Mouse (Mus musculus): ENCODE results near the gene Btrc.
"Not testable (repeated sequence)": the region's sequence is repeated elsewhere in the genome, so short reads cannot be mapped to it uniquely, and the experiment has no call there.

Btrc gene

DNA sequence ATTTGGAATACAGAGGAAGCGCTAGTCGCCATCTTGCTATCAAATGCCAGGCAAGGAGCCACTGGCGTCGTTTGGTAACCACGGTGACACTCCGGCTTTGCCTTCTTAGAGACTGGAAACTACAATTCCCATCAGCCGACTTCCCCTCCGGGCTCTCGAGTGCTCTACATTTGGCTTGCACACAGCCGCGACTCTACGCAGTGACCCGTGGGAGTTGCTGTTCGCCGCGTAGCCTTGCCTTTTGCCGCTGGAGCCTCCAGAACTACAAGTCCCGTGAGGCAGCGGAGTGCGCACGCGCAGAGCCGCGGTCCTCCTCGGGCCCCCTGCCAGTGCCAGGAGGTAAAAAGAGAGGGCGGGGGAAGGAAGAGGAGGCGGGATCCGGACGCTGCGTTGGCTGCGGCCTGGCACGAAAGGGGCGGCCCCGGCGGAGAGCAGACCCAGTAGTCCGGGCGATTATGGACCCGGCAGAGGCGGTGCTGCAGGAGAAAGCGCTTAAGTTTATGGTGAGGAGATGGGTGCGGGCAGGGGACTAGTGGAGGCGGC is at the start of gene Btrc:
Gene Btrc, plus strand, starts transcription at position 351 of the 543 bp plus-strand sequence.
- peak; percentile 100 for DNase-seq

DNA sequence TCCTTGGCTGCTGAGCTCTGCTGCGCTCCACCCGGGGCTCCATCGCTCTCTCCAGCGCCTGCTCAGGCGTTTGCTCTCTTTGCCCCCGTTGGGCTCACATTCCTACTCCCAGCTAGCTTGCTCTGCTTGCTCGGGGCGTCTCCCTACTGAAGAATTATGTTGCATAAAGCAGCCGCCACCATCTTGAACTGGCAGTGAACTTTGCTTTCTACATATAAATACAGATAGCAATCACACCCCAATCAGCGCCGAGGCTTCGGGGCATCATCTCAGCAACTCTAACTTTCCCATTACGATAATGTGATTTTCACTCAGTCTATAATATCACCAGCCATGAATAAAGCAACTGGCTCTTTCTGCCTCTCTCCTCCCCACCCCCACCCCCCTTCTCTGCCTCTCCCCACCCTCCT is 46.1 kb upstream of the Btrc start:
- no peak for DNase-seq

DNA sequence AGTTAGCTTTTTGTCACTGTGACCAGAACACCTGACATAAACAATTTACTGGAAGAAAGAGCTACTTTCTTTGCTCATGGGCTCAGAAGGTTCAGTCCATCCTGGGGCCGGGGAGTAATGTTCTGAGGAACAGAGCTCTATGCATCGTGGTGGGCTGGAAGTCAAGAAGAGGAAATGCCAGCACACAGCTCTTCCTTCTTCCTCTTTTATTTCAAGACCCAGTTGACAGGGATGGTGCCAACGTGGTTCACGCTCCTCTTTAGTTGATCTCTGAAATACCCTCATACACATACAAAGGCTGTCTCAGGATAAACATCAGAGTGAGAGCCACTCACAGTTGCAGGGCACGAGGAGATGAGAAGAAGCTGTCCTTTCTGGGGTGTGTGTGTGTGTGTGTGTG is 42.5 kb upstream of the Btrc start:
- no peak for DNase-seq

DNA sequence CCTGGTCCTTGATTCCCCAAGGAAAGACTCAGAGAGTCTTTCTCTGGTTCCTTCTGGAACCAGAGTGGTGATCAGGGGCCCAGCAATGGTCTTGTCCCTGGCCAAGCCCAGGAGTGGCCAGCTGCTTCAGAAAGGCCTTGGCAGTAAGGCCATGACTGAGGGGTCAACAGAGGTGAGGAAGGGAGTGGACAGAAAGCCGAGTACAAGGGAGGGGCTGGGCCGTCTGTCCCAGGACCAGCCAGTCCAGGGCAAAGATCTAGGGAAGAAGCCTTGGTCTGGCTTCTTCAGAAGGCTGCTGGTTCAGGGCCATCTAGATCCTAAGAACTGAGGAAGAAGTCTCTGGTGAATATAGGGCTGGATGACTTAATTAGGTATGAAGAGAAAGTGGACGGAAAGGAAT is 34.5 kb upstream of the Btrc start:
- no peak for DNase-seq

DNA sequence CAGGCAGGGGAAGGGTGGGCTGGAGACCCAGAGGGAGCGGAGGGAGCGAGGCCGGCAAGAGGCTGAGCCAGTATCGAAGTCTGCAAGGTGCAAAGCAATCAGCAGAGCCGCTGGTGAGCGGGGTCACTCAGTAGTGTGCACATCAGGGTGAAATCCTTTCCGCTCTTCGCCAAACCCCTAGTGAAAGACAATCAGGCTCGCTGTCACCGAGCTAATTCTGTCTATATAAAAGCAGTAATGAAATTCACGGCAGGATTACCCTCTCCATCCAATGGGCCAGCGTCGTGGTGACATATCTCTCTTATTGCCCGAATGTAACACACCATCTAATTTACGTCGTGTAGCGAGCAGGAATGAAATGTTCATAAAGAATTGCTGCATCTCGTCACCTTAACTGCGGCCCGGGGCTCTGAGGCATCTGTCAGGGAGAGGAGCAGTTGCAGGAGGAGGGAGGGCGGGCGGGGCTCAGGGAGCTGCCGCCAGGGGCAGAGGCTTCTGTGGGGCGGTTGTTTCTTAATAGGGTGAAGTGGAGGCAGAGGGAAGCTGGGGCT is 33.7 kb upstream of the Btrc start:
- DNase-seq: no peak

DNA sequence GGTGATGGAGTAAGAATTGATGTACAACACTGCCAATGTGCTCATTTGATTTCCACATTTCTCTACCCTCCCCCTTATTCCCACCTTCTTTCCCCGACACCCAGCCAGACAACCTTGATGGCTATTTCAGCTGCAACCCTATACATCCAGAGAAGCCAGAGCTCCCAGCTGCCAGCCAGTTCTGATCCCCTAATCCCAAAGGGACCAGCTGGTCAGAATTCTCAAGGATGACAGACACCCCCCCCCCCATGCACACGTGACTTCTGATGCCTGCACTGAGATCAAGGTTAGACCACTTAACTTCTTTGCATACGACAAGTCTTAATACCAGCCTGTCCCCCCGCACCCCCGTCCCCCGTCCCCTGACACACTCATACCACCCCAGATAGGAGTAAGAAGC is 26.8 kb upstream of the Btrc start:
- no peak for DNase-seq

DNA sequence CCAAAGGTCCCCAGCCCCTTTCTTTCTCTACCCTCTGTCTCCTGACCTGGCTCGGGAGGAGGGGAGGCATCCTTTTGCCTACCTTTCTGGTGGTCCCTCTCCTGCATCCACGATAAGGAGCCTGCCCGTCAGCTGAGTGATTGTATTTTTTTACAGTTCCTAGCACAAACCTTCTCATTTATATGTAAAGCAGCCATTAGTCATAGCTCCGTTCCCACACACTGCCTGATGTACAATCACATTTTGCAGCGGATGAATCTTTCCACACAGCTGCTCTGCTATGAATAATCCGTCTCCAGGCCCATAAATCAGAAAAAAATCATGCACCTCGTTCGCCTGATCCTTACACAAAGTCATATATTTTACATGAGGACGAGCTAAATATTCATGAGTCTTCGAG is 25.4 kb upstream of the Btrc start:
- no peak for DNase-seq

DNA sequence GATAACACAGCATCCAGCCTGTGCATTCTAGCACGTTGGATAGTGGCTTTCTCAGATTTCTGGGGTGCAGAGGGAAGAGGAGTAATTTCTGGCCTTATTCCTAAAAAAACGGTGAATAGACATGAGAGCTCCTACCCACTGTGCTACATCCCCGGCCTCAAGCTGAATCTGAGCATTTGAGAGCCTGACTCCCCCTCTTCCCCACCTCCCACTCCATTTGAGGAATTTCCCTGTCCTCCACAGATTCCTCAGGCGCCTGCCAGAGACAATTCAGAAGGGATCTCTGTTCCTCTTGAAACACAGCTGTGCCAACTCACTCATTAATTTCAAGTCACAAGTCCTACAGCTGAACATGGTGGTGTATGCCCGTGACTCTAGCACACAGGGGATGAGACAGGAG is 19.6 kb upstream of the Btrc start:
- DNase-seq: peak; percentile 5

DNA sequence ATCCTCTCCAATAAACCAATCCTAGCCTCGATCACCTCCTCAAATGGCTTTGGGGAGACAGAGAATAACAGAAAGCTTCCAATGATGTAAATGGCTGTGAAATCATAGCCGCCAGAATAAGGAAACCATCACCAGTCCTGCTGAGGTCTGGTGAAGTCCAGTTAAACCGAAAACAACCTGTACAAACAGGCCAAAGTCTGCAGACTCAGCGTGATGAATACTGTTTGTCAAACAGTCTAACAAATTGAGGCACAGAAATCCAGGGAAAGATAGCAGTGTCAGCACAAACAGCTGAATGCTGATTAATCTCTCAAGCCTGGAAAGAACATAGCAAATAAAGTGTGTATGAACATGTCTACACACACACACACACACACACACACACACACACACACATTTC is 15.3 kb upstream of the Btrc start:
- no peak for DNase-seq

DNA sequence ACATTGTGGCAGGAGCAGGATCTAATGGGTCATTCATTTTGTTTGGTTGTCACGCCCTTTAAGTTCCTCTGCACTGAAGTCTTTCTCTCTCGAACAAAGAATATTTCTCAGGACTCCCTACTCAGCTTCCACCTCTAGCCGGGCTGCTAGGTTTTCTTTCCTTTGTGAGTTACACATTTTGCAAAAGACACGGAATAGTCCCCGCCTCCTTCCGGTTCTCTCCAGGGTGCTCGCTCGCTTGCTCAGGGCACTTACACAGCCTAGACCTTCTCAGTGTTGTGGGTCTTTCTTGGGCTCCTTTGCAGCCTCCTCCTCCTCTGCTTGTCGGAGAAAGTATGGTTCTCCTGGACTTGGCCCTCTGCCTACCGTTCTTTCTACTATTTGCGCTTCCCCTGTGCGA is 13.1 kb upstream of the Btrc start:
- no peak for DNase-seq

DNA sequence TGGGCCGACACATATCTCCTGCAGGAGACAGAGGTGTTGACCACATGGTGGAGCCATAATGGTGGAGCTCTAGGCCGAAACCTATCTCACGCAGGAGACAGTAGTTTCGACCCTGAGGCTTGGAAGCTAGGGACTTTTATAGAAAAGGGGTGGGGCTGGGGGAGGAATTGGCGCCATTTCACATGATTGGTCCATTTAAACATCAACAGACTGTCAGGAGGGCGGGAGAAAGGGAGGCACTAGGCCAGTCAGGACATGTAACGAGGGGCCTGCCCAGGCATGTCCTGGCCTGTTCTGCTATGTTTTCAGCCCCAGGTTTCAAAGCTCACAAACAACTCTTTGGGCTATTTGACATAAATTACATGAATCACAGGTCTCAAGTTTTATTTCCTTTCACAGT is 10.8 kb upstream of the Btrc start:
- not testable (repeated sequence) for DNase-seq

DNA sequence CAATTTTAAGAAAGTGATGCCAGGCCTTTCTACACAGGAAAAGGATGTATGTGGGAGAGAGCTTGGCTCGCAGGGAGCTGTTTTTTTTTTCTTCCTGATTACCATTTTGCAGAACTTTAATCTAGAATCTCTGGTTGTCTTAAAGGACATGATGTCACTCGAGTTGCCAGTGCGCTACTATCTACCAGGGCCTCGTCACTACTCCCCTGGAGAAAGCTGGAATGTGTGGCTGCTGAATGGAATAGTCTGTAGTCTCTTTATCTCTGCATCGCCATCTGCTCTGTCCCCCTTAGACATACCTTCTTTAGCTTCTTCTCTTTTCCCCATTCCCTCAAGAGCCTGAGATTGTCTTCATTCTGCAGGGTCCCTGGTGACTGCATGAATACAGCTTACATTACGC is 7.9 kb upstream of the Btrc start:
- DNase-seq: no peak

DNA sequence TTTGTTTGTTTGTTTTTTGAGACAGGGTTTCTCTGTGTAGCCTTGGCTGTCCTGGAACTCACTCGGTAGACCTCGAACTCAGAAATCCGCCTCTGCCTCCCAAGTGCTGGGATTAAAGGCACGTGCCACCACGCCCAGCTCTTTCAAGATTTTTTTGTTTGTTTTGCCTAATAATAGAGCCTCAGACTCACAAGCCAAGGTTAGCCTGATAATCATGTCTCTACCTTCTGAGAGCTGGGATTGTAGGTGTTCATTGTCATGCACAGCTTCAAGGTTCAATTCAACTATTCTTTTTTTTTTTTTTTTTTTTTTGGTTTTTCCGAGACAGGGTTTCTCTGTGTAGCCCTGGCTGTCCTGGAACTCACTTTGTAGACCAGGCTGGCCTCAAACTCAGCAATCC is 6.7 kb upstream of the Btrc start:
- not testable (repeated sequence) for DNase-seq

DNA sequence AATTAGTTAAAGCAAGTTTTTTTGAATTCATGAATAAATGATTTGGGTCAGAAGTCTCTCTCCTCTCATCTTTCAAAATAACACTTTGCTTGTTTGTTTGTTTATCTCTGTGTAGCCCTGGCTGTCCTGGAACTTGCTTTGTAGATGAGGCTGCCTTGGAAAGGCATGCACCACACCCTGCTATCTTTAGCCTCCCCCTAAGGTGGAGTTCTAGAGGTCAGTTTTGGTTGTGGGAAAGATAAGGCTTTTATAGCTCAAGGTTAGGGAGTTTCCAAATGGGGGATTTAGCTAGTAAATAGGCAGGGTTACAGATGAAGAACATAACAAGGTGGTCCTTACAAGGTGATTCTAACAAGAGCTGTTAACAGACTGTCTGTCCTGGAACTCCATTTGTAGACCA is 3.0 kb upstream of the Btrc start:
- no peak for DNase-seq

DNA sequence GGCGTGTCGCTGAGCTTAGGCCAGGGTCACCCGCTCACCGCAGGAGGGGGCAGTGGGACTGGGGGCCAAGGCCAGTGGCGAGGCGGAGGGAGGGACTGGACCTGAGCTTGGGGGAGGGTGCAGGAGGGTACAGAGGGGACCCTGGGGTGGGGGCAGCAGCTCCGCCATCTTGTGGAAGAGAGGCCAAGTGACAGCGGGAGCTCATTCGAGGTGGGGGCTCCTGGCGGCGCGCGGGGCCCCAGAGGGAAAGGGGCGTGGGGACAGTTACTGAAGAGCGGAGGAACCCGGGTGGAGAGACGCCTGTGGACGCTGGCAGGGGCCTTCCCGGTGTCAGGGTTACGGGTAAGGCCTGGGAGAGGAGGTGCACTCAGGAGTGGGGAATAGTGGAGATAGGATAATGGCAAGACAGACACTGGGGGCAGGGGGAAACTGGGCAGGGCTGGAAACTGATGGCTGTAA is 428 bp downstream of the Btrc start:
- no peak for DNase-seq

DNA sequence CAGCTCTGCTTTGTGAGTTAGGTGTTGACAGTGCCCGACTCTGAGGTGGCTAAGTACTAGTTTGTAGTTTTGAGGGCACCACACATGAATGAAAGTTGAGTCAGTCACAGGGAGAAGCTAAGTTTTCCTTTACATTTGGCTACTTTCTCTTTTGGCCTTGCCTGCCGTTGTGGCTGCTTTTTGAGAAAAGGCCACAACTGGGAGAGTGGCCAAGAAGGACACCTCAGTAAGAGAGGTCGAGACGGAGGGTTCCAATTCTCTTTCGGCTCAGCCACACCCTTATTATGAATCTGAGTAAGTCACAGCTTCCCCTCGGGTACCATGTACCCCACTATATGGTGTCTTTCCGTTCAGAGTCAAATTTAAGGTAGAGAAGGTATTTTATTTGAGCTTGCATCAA is 3.1 kb downstream of the Btrc start:
- no peak for DNase-seq

DNA sequence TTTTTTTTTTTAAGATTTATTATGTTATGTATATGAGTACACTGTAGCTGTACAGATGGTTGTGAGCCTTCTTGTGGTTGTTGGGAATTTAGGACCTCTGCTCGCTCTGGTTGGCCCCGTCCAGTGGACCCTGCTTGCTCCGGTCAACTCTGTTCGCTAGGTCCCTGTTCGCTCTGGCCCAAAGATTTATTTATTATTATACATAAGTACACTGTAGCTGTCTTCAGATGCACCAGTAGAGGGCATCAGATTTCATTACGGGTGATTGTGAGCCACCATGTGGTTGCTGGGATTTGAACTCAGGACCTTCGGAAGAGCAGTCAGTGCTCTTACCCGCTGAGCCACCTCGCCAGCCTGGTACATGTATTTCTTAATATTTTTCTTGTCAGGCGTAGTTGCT is 21.3 kb downstream of the Btrc start:
- DNase-seq: not testable (repeated sequence)

DNA sequence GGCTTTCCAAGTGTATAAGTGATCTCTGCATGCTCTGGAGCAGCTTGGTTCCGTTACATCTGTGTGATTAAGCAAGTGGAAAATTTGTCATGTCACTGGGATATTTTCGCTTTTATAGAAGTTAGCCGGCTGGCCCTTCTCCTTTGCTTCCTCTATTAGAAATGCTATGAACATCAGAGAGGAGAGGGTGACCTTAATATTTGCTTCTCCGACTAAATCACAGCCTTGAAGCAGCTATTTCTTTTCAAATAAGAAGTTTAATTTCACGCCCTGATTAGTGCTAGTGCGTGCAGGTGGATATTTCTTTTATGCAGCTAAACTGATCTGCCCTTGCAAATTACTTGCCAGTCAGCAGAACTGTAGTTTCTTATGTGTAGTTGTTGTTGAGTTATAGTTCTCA is 25.0 kb downstream of the Btrc start:
- peak; percentile 36 for DNase-seq

DNA sequence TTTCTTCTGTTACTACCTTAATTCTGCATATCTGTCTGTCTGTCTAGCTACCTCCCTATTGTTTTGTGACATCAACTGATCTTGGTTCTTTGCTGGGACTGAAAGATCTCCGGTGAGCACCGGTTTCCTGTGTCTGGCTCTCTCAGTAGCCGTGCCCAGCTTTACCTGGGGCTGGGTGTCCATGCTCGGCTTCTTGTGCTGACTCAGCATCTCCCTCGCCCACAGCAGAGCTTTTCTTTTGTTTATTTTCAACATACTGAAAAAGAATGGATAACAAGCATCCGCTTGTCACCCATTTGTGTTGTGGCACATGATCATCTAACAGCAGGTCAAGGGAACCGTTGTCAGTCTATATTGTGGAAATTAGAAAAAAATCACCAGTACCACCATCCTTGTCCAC is 30.5 kb downstream of the Btrc start:
- DNase-seq: no peak

DNA sequence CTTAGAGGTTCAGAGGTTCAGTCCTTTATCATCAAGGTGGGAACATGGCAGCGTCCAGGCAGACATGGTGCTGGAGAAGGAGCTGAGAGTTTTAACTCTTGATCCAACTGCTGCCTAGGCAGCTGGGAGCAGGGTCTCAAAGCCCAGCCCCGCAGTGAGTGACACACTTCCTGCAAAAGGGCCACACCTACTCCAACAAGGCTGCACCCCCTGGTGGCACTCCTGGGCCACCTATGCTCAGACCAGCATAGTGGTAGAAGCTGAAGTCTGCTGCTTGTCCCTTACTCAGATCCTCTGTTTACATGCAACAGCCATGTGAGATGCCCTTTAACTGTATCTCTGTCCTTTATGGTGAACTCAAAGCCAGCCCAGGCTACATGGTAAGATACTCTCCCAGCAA is 47.5 kb downstream of the Btrc start:
- no peak for DNase-seq

DNA sequence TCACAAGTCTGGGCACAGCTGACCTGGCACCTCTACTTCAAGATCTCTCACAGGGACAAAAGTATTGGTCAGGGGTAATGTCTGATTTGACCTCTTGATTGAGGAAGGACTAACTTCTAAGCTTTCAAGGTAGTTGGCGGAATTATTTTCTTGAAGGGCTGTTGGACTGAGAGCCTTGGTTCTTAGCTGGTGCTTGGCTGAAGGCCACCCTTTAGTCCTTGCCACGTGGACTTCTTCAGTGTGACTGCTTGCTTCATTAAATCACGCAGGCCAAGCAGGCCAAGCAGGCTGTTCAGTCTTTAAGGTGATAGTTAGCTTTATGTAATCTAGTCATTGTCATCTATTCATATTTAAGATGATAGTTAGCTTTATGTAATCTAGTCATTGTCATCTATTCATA is 49.2 kb downstream of the Btrc start:
- DNase-seq: peak; percentile 16

DNA sequence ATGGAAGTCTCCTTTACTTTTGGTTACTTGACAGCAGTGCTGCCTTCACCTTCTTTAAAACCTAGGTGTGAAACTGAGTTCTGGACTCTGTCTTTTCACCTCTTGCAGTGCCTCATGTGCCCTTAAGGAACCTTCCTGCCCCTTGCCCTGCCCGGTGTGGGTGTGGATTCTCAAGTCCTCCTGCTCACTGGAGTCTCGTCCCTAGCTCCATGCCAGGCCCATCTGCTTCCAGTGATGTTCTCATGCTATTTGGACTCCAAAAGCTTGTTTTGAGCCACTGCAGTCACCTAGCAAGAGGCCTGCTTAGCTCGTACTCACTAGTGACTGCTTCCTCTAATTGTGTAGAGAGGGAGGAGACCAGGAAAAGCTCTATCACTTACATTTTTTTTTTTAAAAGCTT is 50.4 kb downstream of the Btrc start:
- DNase-seq: peak; percentile 43

DNA sequence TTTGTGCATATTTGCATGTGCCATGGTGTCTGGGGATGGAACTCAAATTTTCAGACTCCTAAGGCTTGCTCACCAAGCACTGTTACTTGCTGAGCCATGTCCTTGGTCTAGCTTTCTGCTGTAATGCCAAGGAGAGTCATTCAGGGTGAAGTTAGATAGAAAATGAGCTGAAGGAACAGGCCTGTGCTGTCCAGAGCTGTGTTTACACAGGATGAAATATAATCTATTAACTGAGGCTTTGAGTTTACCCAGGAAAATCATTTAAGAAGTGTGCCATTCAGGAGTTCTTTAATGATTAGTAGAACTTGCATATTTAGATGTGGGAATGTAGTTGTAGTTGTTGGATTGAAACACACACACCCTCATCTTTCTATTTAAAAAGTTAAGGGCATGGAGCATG is 54.1 kb downstream of the Btrc start:
- no peak for DNase-seq

DNA sequence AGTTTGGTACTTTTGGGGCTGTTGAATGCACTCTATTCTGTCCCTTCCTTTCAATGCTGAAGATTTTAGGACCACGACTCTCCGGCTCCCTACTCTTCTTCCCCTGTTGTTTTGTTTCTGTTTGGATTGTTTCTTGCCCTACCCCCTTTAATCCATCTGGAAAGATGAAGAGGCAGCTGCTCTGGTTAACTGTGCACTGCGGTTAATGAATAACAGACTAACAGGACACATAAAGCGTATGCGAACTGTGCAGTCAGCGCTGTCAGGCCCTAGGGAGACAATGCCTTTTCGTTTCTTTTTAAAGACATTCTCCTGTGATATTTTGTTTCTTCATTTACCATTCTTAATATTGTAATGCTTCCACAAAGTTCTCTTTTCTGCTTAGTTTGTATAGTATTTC is 58.7 kb downstream of the Btrc start:
- peak; percentile 50 for DNase-seq

DNA sequence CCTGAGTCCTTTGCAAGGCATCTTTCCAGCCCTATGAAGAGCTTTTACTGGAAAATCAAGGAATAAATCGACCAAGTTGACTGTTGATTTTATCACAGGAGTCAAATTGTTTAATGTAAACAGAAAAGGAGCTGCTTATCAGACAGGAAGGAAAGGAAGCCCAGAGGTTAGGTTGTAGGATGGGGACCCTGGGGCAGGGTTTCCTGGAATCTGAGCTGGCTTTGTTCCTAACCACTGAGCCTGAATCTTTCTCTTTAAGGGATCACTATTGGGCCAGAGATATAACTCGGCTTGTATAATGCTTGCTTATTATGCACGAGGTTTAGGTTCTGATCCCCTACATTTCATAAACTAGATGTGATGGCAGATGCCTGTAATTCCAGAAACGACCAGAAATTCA is 64.6 kb downstream of the Btrc start:
- no peak for DNase-seq
